Mouse (Mus musculus): ENCODE data around the gene Skp1a. TPM values are rescaled to one million over a fixed set of nuclear protein-coding genes. Genes with fewer than 3 reads are reported as not detected.

The Skp1a gene
- total and polyA plus RNA-seq, 3 experiments = 19.9 to 285 (median 119) TPM

- Histone ChIP-seq H3K4me1 (ENCODE audit: insufficient read depth, low read depth, low read length) (no peaks in the 10 kb centered on the region; the same call in 1 of the 2 replicates), H3K4me3 (ENCODE audit: low read depth, low read length) (no peak overlapping the region), H3K9me3 (replicated peaks) (no peaks in the 10 kb centered on the region), H3K36me3 (replicated peaks) (peaks cover 63% of the 10 kb centered on the region), H3K27me3 (ENCODE audit: insufficient read depth, low read length) (no peaks in the 10 kb centered on the region; the same call in 1 of the 2 replicates)
- TF ChIP-seq GATA2 (IDR thresholded peaks at IDR 0.05; ENCODE audit: borderline replicate concordance, low read depth, low read length) (no peak), POLR2AphosphoS5 (IDR thresholded peaks at IDR 0.05; ENCODE audit: insufficient replicate concordance, low read depth, low read length) (no peak), TAL1 (conservative IDR thresholded peaks at IDR 0.05; ENCODE audit: low read depth, low read length) (no peak), CTCF (IDR thresholded peaks at IDR 0.05; ENCODE audit: low read depth, low read length) (no peak), GATA1 (IDR thresholded peaks at IDR 0.05; ENCODE audit: borderline replicate concordance, low read length) (no peak)
- DNase-seq (ENCODE audit: low spot score) = no peak
- no peak for ATAC-seq (ENCODE audit: extremely low read depth, insufficient number of reproducible peaks, low FRiP score, poor library complexity, severe bottlenecking)
Observed at GRCm38 (mm10) chr11:52252692-52253091, 20.9 kb downstream of the Skp1a start.

GRCm38 (mm10) chr11:52253674-52254375 is 22.0 kb downstream of the Skp1a start:
- peak; percentile 57 for DNase-seq (ENCODE audit: low spot score)
- Histone ChIP-seq H3K9me3 (replicated peaks) (no peaks in the 10 kb centered on the region), H3K36me3 (replicated peaks) (peaks cover 53% of the 10 kb centered on the region), H3K4me1 (ENCODE audit: insufficient read depth, low read depth, low read length) (no peaks in the 10 kb centered on the region), H3K4me3 (ENCODE audit: low read depth, low read length) (no peak overlapping the region), H3K27me3 (ENCODE audit: insufficient read depth, low read length) (peaks cover 3% of the 10 kb centered on the region; the same call in 1 of the 2 replicates)
- TF ChIP-seq CTCF (IDR thresholded peaks at IDR 0.05; ENCODE audit: low read depth, low read length) = peak; percentile 75
- no peak for TF ChIP-seq GATA2 (IDR thresholded peaks at IDR 0.05; ENCODE audit: borderline replicate concordance, low read depth, low read length)
- no peak for TF ChIP-seq TAL1 (conservative IDR thresholded peaks at IDR 0.05; ENCODE audit: low read depth, low read length)
- TF ChIP-seq POLR2AphosphoS5 (IDR thresholded peaks at IDR 0.05; ENCODE audit: insufficient replicate concordance, low read depth, low read length) = no peak
- no peak for ATAC-seq (ENCODE audit: extremely low read depth, insufficient number of reproducible peaks, low FRiP score, poor library complexity, severe bottlenecking)

DNA sequence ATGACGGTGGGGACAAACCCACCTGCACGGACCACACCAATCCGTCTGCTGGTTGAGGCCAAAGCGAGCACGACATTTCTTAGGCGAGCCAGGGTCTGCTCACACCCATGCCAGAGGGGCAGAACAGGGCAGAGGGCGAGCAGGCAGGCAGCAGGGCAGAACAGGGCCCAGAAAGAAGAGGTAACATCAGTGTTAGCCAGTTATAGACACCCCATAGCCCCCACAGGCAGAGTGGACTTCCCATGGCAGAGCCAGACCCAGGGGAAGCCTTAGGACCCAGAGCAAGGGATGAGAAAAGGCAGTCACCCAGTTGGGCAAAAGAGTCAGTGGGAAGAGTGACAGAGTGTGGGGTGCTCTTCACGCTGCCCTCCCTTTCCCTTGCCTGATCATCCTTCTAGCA is 23.3 kb downstream of the Skp1a start:
- no peak for TF ChIP-seq GATA1 (IDR thresholded peaks at IDR 0.05; ENCODE audit: borderline replicate concordance, low read length)
- no peak for TF ChIP-seq GATA2 (IDR thresholded peaks at IDR 0.05; ENCODE audit: borderline replicate concordance, low read depth, low read length)
- no peak for TF ChIP-seq POLR2AphosphoS5 (IDR thresholded peaks at IDR 0.05; ENCODE audit: insufficient replicate concordance, low read depth, low read length)
- no peak overlapping the region for H3K4me3 ChIP-seq (ENCODE audit: low read depth, low read length)
- no peak for ATAC-seq (ENCODE audit: extremely low read depth, insufficient number of reproducible peaks, low FRiP score, poor library complexity, severe bottlenecking)
- H3K9me3 ChIP-seq (replicated peaks) = no peaks in the 10 kb centered on the region
- H3K36me3 ChIP-seq (replicated peaks) = peaks cover 42% of the 10 kb centered on the region
- no peaks in the 10 kb centered on the region for H3K4me1 ChIP-seq (ENCODE audit: insufficient read depth, low read depth, low read length)
- peaks cover 9% of the 10 kb centered on the region; the same call in 1 of the 2 replicates for H3K27me3 ChIP-seq (ENCODE audit: insufficient read depth, low read length)
- DNase-seq (ENCODE audit: low spot score) = no peak

DNA sequence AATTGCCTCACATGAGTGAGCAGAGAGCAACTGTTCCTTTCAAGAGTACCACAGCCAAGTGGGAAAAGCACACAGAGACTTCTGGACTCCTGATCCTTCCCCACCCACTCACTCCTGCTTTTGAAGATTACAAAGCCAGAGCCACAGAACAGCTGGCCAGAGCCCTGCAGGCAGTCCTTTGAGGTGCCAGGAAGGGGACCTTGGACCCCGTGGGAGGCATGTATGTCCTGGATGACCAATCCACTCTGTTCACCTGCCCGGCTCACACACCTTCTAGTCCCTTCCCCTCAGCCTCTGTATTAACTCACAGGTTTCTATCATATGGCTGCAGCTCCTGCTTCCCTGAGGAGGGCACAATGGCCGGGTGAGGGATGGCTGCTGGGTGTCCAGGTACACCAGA is 25.6 kb downstream of the Skp1a start:
- H3K4me1 ChIP-seq (ENCODE audit: insufficient read depth, low read depth, low read length) = no peaks in the 10 kb centered on the region
- TF ChIP-seq TAL1 (conservative IDR thresholded peaks at IDR 0.05; ENCODE audit: low read depth, low read length) = no peak
- TF ChIP-seq POLR2AphosphoS5 (IDR thresholded peaks at IDR 0.05; ENCODE audit: insufficient replicate concordance, low read depth, low read length) = no peak
- no peaks in the 10 kb centered on the region for H3K9me3 ChIP-seq (replicated peaks)
- H3K36me3 ChIP-seq (replicated peaks) = peaks cover 26% of the 10 kb centered on the region
- no peak overlapping the region for H3K4me3 ChIP-seq (ENCODE audit: low read depth, low read length)
- peaks cover 14% of the 10 kb centered on the region; the same call in 1 of the 2 replicates for H3K27me3 ChIP-seq (ENCODE audit: insufficient read depth, low read length)
- DNase-seq (ENCODE audit: low spot score) (no peak), ATAC-seq (ENCODE audit: extremely low read depth, insufficient number of reproducible peaks, low FRiP score, poor library complexity, severe bottlenecking) (no peak)

- H3K4me3 ChIP-seq (ENCODE audit: low read depth, low read length) = no peak overlapping the region
- peaks cover 15% of the 10 kb centered on the region; the same call in 1 of the 2 replicates for H3K27me3 ChIP-seq (ENCODE audit: insufficient read depth, low read length)
Observed at GRCm38 (mm10) chr11:52258711-52259110, 26.9 kb downstream of the Skp1a start.

DNA sequence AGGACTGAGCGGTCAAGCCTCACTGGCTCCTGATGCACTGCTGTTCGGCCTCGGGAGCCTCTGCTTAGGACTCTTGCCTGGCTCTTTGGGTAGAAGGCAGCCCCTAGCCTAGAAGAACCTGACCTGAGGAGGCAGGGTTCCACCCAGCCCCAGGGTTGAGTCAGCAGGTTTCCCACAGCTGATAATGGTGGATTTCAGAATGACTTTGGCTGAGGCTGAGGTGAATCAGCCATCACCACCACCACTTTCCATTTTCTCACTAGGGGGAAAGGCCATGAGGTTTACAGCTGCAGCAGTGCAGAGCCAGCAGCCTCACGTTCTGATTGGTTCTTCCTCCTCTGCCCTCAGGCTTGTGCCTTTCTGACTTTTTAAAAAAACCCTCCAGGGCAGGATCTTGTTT is 29.1 kb downstream of the Skp1a start:
- Histone ChIP-seq H3K4me3 (ENCODE audit: low read depth, low read length) (no peak overlapping the region), H3K36me3 (replicated peaks) (peaks cover 1% of the 10 kb centered on the region), H3K4me1 (ENCODE audit: insufficient read depth, low read depth, low read length) (peaks cover 4% of the 10 kb centered on the region; the same call in 1 of the 2 replicates), H3K27me3 (ENCODE audit: insufficient read depth, low read length) (peaks cover 25% of the 10 kb centered on the region; the same call in 1 of the 2 replicates), H3K9me3 (replicated peaks) (no peaks in the 10 kb centered on the region)
- TF ChIP-seq GATA1 (IDR thresholded peaks at IDR 0.05; ENCODE audit: borderline replicate concordance, low read length) = no peak
- no peak for TF ChIP-seq GATA2 (IDR thresholded peaks at IDR 0.05; ENCODE audit: borderline replicate concordance, low read depth, low read length)
- TF ChIP-seq TAL1 (conservative IDR thresholded peaks at IDR 0.05; ENCODE audit: low read depth, low read length) = no peak
- TF ChIP-seq POLR2AphosphoS5 (IDR thresholded peaks at IDR 0.05; ENCODE audit: insufficient replicate concordance, low read depth, low read length) = no peak
- no peak for TF ChIP-seq CTCF (IDR thresholded peaks at IDR 0.05; ENCODE audit: low read depth, low read length)
- no peak for DNase-seq (ENCODE audit: low spot score)
- no peak for ATAC-seq (ENCODE audit: extremely low read depth, insufficient number of reproducible peaks, low FRiP score, poor library complexity, severe bottlenecking)

More at GRCm38 (mm10) chr11:52258711-52259110, 26.9 kb downstream of the Skp1a start:
- TF ChIP-seq POLR2AphosphoS5 (IDR thresholded peaks at IDR 0.05; ENCODE audit: insufficient replicate concordance, low read depth, low read length) (no peak), GATA2 (IDR thresholded peaks at IDR 0.05; ENCODE audit: borderline replicate concordance, low read depth, low read length) (no peak)
- H3K36me3 ChIP-seq (replicated peaks) = peaks cover 15% of the 10 kb centered on the region
- ATAC-seq (ENCODE audit: extremely low read depth, insufficient number of reproducible peaks, low FRiP score, poor library complexity, severe bottlenecking) = no peak
- no peaks in the 10 kb centered on the region for H3K9me3 ChIP-seq (replicated peaks)
- H3K4me1 ChIP-seq (ENCODE audit: insufficient read depth, low read depth, low read length) = no peaks in the 10 kb centered on the region
- no peak for DNase-seq (ENCODE audit: low spot score)
